Mouse (Mus musculus): ENCODE results near the gene Stard7. TPM values are rescaled to one million over a fixed set of nuclear protein-coding genes. Genes with fewer than 3 reads are reported as not detected.

Stard7 gene
- polyA plus RNA-seq (2012; rRNA removed) (60.8 and 63.7 TPM in 2 replicates), polyA plus RNA-seq (2014; fragmentation: Nextera tagmentation; extraction: Ambion mirVana) (79.0 and 80.8 TPM in 2 replicates)

DNA sequence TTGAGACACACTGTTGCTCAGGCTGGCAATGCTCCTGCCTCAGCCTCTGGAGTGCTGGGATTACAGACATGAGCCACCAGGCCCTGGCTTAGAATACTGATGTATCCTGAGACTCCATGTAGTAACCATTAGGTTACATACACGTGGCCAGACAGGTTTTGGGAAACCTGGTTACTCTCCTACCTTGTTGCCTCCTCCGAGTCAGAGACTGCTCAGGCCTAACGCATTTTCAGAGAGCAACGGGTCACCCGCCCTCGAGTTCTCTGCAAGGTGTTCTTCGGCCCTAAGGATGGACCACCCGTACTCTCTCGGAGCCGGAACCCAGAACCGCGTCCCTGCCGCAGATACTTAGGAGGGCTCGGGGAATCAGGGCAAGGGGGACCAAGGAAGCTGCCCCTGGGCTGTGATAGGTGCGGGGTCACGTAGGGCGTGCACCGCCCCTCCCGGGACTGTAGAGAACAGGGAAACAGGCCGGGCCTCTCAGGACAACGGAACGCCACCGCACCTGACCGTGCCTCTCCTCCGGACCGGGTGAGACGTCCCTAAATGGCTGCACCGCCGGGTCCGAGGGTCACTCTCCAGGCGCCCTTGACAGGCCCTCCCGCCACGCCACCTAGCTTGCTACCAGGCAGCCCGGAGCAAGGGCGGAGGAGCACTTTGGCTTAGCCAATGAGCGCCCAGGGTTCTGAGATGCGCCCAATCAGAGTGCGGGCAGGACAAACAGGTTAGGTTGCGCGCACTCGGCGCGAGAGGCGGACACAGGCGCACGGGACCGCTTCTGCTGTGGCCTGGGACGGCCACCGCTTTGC lies at the start of gene Stard7:
Gene Stard7 (plus strand): TSS at position 728 of the 809 bp plus-strand sequence.
- under 1% methylated on average over 41 of the region's 49 CpGs for WGBS
- ATAC-seq (ENCODE audit: low FRiP score, low read depth) = peak; percentile 99
- H3K4me1 ChIP-seq (ENCODE audit: control insufficient read depth, insufficient read depth, low read length) = peaks cover 4% of the 10 kb centered on the region; the same call in 1 of the 2 replicates
- no peaks in the 10 kb centered on the region; the same call in 1 of the 2 replicates for H3K36me3 ChIP-seq (ENCODE audit: control insufficient read depth, insufficient read depth, low read length)
- peak within 1 kb of the TSS; percentile 99 for H3K4me3 ChIP-seq (replicated peaks; ENCODE audit: low read length)
- peak; percentile 78; the same call in 1 of the 2 replicates for TF ChIP-seq POLR2A (IDR thresholded peaks at IDR 0.05; ENCODE audit: borderline replicate concordance, extremely low read depth, insufficient read depth, insufficient read length)
- H3K9me3 ChIP-seq (ENCODE audit: control insufficient read depth, low read length) = no peaks in the 10 kb centered on the region
- H3K9ac ChIP-seq (ENCODE audit: low read depth, low read length, severe bottlenecking) = peak within 1 kb of the TSS; percentile 84
- peak; percentile 97 for DNase-seq (ENCODE audit: low spot score)
- no peaks in the 10 kb centered on the region for H3K27me3 ChIP-seq (ENCODE audit: control insufficient read depth, insufficient read depth, low read length)
- H3K27ac ChIP-seq (replicated peaks; ENCODE audit: low read depth, low read length) = peak within 1 kb of the TSS; percentile 91
- peak within 1 kb of the TSS; percentile 72 for H3K4me2 ChIP-seq (replicated peaks; ENCODE audit: low read depth, low read length, severe bottlenecking)

DNA sequence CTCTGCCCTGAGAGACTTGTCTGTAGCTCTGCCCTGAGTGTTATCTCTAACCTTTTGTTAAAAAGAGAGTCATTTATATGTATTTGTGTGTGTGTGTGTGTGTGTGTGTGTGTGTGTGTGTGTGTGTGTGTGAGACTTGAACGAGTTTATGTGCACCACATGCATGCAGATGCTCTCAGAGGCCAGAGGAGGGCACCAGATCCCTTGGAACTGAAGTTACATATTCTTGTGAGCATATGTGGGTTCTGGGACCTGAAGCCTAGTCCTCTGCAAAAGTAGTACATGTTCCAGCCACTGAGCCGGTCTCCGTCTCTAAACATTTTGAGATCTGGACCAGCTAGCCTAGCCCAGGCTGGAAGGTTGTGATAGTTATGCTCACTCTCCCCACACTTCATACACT lies 44.8 kb upstream of the Stard7 start:
- Histone ChIP-seq H3K9ac (ENCODE audit: low read depth, low read length, severe bottlenecking) (no peak overlapping the region), H3K4me3 (replicated peaks; ENCODE audit: low read length) (no peak overlapping the region), H3K36me3 (ENCODE audit: control insufficient read depth, insufficient read depth, low read length) (peaks cover 98% of the 10 kb centered on the region), H3K4me1 (ENCODE audit: control insufficient read depth, insufficient read depth, low read length) (no peaks in the 10 kb centered on the region), H3K4me2 (replicated peaks; ENCODE audit: low read depth, low read length, severe bottlenecking) (no peak overlapping the region), H3K9me3 (ENCODE audit: control insufficient read depth, low read length) (no peaks in the 10 kb centered on the region), H3K27me3 (ENCODE audit: control insufficient read depth, insufficient read depth, low read length) (no peaks in the 10 kb centered on the region), H3K27ac (replicated peaks; ENCODE audit: low read depth, low read length) (no peak overlapping the region)
- DNase-seq (ENCODE audit: low spot score) (no peak), ATAC-seq (ENCODE audit: low FRiP score, low read depth) (no peak)
- WGBS = 94% methylated on average over 3 of the region's 3 CpGs
- TF ChIP-seq POLR2A (IDR thresholded peaks at IDR 0.05; ENCODE audit: borderline replicate concordance, extremely low read depth, insufficient read depth, insufficient read length) = no peak

DNA sequence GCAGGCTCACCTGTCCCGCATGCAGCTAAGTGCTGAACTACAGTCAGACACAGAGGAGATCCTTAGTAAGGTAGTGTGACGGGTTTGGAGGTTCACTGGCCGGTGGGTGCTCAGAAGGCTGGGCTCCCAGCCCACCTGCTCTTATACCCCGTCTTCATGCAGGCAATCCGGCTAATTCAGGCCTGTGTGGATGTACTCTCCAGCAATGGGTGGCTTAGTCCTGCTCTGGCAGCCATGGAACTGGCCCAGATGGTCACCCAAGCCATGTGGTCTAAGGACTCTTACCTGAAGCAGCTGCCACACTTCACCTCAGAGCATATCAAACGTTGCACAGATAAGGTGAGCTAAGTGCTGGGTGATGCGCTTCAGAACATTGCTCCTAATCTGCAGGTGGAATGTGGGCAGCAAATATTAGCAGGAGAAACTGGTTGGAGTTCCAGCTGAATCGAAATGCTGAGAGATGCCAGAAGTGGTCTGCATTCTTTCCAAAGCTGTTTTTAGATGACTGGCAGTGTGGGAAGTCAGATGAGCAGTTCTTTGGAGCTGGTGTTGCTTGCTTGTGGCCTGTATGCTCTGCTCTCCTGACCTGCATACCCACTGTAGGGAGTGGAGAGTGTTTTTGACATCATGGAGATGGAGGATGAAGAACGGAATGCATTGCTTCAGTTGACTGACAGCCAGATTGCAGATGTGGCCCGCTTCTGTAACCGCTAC lies 32.0 kb upstream of the Stard7 start:
- no peak for DNase-seq (ENCODE audit: low spot score)
- Histone ChIP-seq H3K27ac (replicated peaks; ENCODE audit: low read depth, low read length) (no peak overlapping the region), H3K27me3 (ENCODE audit: control insufficient read depth, insufficient read depth, low read length) (no peaks in the 10 kb centered on the region), H3K4me3 (replicated peaks; ENCODE audit: low read length) (no peak overlapping the region), H3K9ac (ENCODE audit: low read depth, low read length, severe bottlenecking) (no peak overlapping the region), H3K4me1 (ENCODE audit: control insufficient read depth, insufficient read depth, low read length) (no peaks in the 10 kb centered on the region), H3K4me2 (replicated peaks; ENCODE audit: low read depth, low read length, severe bottlenecking) (no peak overlapping the region), H3K36me3 (ENCODE audit: control insufficient read depth, insufficient read depth, low read length) (peaks cover 91% of the 10 kb centered on the region), H3K9me3 (ENCODE audit: control insufficient read depth, low read length) (no peaks in the 10 kb centered on the region)
- 90% methylated on average over 11 of the region's 11 CpGs for WGBS
- no peak for ATAC-seq (ENCODE audit: low FRiP score, low read depth)
- TF ChIP-seq POLR2A (IDR thresholded peaks at IDR 0.05; ENCODE audit: borderline replicate concordance, extremely low read depth, insufficient read depth, insufficient read length) = no peak

DNA sequence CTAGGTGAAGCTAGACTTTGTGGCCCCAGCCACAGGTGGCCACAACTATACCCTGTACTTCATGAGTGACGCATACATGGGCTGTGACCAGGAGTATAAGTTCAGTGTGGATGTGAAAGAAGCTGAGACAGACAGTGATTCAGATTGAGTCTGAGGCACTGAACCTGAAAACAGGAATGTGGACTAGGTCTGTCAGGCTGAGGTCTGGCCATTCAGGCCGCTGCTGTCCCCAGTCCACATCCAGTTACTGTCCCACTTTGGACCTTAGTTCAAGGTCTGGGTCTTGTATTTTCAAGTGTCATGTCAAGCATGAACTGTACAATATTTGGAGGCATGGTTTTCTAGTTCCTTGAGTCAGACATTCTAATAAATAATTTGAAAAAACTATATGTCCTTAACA lies 30.0 kb upstream of the Stard7 start:
- WGBS = 100% methylated on average over 2 of the region's 2 CpGs
- ATAC-seq (ENCODE audit: low FRiP score, low read depth) = no peak
- no peak overlapping the region for H3K4me3 ChIP-seq (replicated peaks; ENCODE audit: low read length)

DNA sequence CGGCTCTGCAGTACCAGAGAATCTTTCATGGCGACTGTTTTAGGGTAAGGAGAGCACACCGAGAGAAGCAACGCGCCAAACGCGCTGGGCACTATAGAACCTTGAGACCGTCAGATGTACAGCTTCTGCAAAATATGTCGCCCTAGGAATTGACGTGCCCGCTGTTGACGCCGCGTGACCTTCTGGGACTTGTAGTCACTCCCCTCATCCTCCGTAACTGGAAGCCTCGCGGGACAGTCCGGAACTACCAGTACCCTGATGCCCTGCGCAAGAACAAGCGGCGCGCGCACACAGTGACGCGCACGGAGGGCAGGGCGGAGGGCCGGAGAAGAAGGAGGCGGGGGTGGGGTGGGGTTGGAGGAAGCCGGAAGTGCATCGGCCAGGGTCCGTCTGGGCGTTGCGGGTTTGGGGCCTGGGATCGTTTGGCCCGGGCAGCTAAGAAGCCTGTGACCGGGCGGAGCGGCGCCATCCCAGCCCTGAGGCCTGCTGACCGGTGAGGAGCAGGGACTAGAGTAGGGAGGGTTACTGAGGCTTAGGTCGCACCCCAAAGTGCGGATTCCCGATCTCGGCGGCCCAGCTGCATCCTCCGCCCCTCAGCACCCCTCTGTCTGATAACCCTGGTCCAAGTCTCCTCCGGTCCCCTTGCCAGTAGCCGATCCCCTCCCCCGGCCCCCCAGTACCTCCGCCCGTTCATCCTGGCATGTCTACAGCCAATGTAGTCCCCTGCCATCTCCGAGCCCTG lies 22.3 kb upstream of the Stard7 start, which contains the start of the genes Ciao1 and Tmem127:
Gene Ciao1 (minus strand): TSS at position 225 of the 742 bp plus-strand sequence.
Gene Tmem127 (plus strand): TSS at position 317 of the 742 bp plus-strand sequence.
- H3K4me2 ChIP-seq (replicated peaks; ENCODE audit: low read depth, low read length, severe bottlenecking) = peak within 1 kb of the TSS; percentile 96
- peaks cover 18% of the 10 kb centered on the region for H3K4me1 ChIP-seq (ENCODE audit: control insufficient read depth, insufficient read depth, low read length)
- TF ChIP-seq POLR2A (IDR thresholded peaks at IDR 0.05; ENCODE audit: borderline replicate concordance, extremely low read depth, insufficient read depth, insufficient read length) = no peak
- under 1% methylated on average over 35 of the region's 53 CpGs for WGBS
- H3K27me3 ChIP-seq (ENCODE audit: control insufficient read depth, insufficient read depth, low read length) = no peaks in the 10 kb centered on the region
- peak; percentile 99 for ATAC-seq (ENCODE audit: low FRiP score, low read depth)
- H3K36me3 ChIP-seq (ENCODE audit: control insufficient read depth, insufficient read depth, low read length) = peaks cover 35% of the 10 kb centered on the region
- DNase-seq (ENCODE audit: low spot score) = peak; percentile 99
- H3K9ac ChIP-seq (ENCODE audit: low read depth, low read length, severe bottlenecking) = peak within 1 kb of the TSS; percentile 79
- no peaks in the 10 kb centered on the region for H3K9me3 ChIP-seq (ENCODE audit: control insufficient read depth, low read length)
- H3K4me3 ChIP-seq (replicated peaks; ENCODE audit: low read length) = peak within 1 kb of the TSS; percentile 90
- peak within 1 kb of the TSS; percentile 67 for H3K27ac ChIP-seq (replicated peaks; ENCODE audit: low read depth, low read length)

More for the DNA sequence above, 30.0 kb upstream of the Stard7 start:
- no peak for DNase-seq (ENCODE audit: low spot score)
- peaks cover 84% of the 10 kb centered on the region for H3K36me3 ChIP-seq (ENCODE audit: control insufficient read depth, insufficient read depth, low read length)
- H3K27me3 ChIP-seq (ENCODE audit: control insufficient read depth, insufficient read depth, low read length) = no peaks in the 10 kb centered on the region
- no peaks in the 10 kb centered on the region for H3K4me1 ChIP-seq (ENCODE audit: control insufficient read depth, insufficient read depth, low read length)
- H3K9ac ChIP-seq (ENCODE audit: low read depth, low read length, severe bottlenecking) = no peak overlapping the region
- no peak overlapping the region for H3K27ac ChIP-seq (replicated peaks; ENCODE audit: low read depth, low read length)
- H3K4me2 ChIP-seq (replicated peaks; ENCODE audit: low read depth, low read length, severe bottlenecking) = no peak overlapping the region
- no peaks in the 10 kb centered on the region for H3K9me3 ChIP-seq (ENCODE audit: control insufficient read depth, low read length)
- no peak for TF ChIP-seq POLR2A (IDR thresholded peaks at IDR 0.05; ENCODE audit: borderline replicate concordance, extremely low read depth, insufficient read depth, insufficient read length)
